Comparison of ENCODE assay signal across 25 mouse cellular contexts in genomic region chr3:40405949-40406236, GRCm38 (mm10).
"Had no signal": no experiment of that assay in that cellular context is flagged by ENCODE, and none has a peak within 500 bp of the region (broad histone marks: within the 10 kb centered on the region; RNA-seq: fewer than 3 reads in every experiment).

No protein-coding gene starts in this region.

- H3K9ac ChIP-seq: heart, embryonic 13.5 days; heart, embryonic 15.5 days; hindbrain, embryonic 13.5 days; hindbrain, embryonic 15.5 days; intestine, embryonic 15.5 days; limb, embryonic 15.5 days; liver, embryonic 12.5 days; liver, embryonic 14.5 days had no signal

- H3K4me1 ChIP-seq: heart, embryonic 15.5 days; hindbrain, embryonic 15.5 days; intestine, embryonic 15.5 days; liver, embryonic 12.5 days had no signal

- ATAC-seq: hindbrain, postnatal 0 days; inflammation-experienced regulatory T-cells, adult 6 months; intestine, embryonic 15.5 days; intestine, postnatal 0 days; liver, embryonic 12.5 days had no signal

- H3K36me3 ChIP-seq: heart, embryonic 13.5 days; heart, embryonic 15.5 days; hindbrain, embryonic 13.5 days; hindbrain, embryonic 15.5 days; intestine, embryonic 15.5 days; limb, embryonic 15.5 days; liver, embryonic 12.5 days had no signal

- H3K27me3 ChIP-seq: heart, embryonic 13.5 days; heart, embryonic 15.5 days; hindbrain, embryonic 13.5 days; hindbrain, embryonic 15.5 days; intestine, embryonic 15.5 days; limb, embryonic 15.5 days; liver, embryonic 12.5 days had no signal

- H3K4me3 ChIP-seq: gastrocnemius, adult 2 months; heart, adult 2 months; heart, embryonic 13.5 days; heart, embryonic 15.5 days; hindbrain, embryonic 13.5 days; hindbrain, embryonic 15.5 days; intestine, embryonic 15.5 days; layer of hippocampus, adult 2 months; left cerebral cortex, adult 2 months; limb, embryonic 15.5 days; liver, embryonic 12.5 days had no signal

- H3K9me3 ChIP-seq: heart, embryonic 13.5 days; heart, embryonic 15.5 days; hindbrain, embryonic 13.5 days; hindbrain, embryonic 15.5 days; intestine, embryonic 15.5 days; limb, embryonic 15.5 days; liver, embryonic 12.5 days had no signal

- H3K4me2 ChIP-seq: heart, embryonic 11.5 days; heart, embryonic 13.5 days; heart, embryonic 15.5 days; hindbrain, embryonic 13.5 days; hindbrain, embryonic 15.5 days; intestine, embryonic 15.5 days; limb, embryonic 15.5 days; liver, embryonic 12.5 days had no signal

- DNase-seq: gastrocnemius, adult 2 months; gastrocnemius, postnatal 14 days; gastrocnemius, postnatal 36 days; heart, adult 2 months; heart, postnatal 14 days; heart, postnatal 36 days; kidney, adult 18-20 months; kidney, adult 9 months; kidney, postnatal 10 days; kidney, postnatal 25 days; kidney, postnatal 4 days had no signal

- H3K27ac ChIP-seq: gastrocnemius, adult 2 months; heart, adult 2 months; heart, embryonic 13.5 days; heart, embryonic 15.5 days; hindbrain, embryonic 13.5 days; hindbrain, embryonic 15.5 days; hindbrain, postnatal 0 days; intestine, embryonic 15.5 days; layer of hippocampus, adult 2 months; left cerebral cortex, adult 2 months; limb, embryonic 15.5 days; liver, embryonic 12.5 days; liver, embryonic 14.5 days had no signal
